Mouse (Mus musculus) kidney, postnatal 10 days (tissue): ENCODE results near the gene Filip1l.

ENCODE experiments used
- DNase-seq: peaks from one replicate; pipeline ENCODE4 v3.0.0; 2021; ENCODE audit warnings: mixed read lengths

Filip1l gene

GRCm38 (mm10) chr16:57437523-57438287 is 84.8 kb downstream of the Filip1l start:
- DNase-seq: no peak

DNA sequence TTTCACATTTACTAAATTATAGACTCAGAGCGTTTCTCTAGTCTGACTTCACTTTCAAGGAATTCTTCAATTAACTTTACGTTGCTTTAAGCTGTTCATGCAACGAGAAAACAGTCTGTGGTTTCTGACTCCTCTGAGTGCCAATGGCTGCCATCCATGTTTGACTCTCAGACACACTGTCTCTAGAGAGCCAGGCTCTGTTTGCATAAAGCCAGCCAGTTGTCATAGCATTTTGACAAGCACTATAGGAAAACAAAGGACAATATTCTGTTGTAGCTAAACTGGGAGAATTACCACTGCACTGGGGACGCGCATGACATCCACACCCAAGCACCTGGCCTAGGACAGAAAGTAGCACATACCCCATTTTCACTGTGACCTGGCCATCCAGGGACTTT is 85.4 kb downstream of the Filip1l start:
- DNase-seq: no peak

DNA sequence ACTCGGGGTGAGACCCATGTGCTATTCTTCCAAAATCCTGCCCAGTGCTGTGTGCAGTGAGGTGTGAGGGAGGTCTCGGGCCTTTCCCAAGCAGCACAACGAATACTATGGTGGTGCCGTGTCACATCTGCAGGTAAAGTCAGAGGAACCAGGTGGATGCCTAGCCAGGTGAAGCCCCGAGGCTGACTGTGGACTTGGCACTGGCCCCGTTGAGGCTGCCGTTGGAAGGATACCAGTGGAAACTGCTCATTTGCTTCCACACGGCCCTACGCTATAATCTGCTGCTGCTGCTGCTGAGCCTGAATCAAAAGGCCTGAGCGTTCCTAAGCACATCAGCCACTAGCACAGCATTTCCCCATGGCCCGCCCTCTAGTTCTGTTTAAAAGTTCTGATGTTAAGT is 86.3 kb downstream of the Filip1l start:
- no peak for DNase-seq

- DNase-seq: no peak
These were observed 88.0 kb downstream of the Filip1l start for GRCm38 (mm10) chr16:57440706-57441437.

- DNase-seq: no peak
These were observed 92.5 kb downstream of the Filip1l start for GRCm38 (mm10) chr16:57445096-57446094.

DNA sequence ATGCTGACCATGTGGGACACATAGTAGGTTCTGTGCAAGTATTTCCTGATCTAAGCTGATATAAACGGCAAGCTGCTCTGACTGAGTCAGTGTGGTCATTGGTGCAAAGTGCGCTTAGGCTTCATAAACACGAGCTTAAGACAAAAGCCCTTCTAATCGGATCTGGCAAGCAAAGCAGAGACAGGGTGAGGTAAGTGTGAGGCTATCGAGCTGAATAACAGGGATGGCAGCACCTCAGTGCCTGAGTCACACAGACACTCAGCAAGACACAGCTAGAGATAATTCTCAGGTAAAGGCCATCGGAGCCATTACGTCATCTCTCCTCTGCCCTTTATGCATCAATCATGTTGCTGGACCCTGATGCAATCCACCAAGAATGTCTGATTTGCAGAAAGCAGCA is 100.1 kb downstream of the Filip1l start:
- no peak for DNase-seq

GRCm38 (mm10) chr16:57454106-57454763 is 101.3 kb downstream of the Filip1l start:
- no peak for DNase-seq

- DNase-seq: no peak
These were observed 102.7 kb downstream of the Filip1l start for GRCm38 (mm10) chr16:57455573-57455972.

GRCm38 (mm10) chr16:57456003-57456402 is 103.1 kb downstream of the Filip1l start:
- no peak for DNase-seq

DNA sequence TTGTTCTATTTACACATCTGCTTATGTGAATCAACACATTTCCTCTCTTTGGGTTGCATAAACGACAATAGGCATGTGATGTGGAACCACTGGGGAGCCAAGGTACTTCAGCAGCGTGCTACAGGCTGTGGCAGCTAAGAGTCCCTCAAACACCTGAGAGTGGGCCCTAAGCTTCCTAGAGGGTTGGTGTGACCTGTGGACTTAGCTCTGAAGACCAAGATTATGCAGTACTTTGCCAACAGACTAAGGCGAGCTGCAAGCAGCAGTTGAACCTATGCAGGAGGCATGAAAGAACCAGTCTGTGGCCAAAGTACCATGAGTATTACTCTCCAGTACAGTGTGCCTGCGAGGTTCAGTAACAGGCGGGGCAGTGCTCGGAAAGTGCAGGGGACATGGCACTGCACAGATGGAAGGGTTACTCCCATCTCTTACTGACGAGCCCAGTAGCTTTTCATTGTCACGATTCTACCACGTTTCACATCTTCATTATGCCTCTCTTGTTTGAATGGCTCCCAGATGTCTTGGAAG is 112.6 kb downstream of the Filip1l start:
- no peak for DNase-seq

GRCm38 (mm10) chr16:57469301-57469700 is 116.4 kb downstream of the Filip1l start:
- no peak for DNase-seq

DNA sequence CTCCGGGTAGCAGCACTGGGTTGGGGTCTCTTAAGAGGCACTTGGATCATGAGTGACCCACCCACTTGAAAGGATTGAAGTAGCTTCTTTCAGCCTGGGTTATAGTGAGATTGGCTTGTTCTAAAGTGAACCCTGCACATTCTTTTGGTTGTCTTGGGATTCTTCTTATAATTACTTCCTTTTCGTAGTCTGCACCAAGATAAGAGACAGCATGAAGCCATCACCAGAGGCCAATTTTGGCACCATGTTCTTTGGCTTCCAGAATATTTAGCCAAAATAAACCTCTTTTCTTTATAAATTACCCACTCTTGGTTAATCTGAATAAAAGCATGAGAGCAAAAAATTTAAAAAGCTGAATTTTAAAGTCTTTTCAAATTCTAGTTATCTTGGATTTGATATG is 117.0 kb downstream of the Filip1l start:
- peak; percentile 27 for DNase-seq

- no peak for DNase-seq
These were observed 117.5 kb downstream of the Filip1l start for GRCm38 (mm10) chr16:57470286-57470830.

DNA sequence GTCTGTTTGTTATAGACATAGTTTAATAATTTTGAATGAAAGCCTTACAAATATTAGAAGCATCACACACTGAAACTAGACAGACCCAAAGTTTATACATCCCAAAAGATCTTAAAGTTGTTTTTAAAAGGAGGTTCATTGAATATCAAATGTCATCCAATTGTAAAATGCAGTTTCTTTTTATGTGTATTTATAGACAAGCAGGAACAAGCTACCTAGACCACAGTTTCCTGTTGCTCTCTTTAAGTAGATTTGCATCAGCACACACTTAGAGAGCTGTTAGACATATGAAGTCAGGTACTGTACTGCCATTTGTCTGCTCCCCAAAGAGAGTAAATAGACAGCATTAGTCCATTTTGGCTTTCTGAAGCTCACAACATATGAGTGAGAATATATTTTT is 118.2 kb downstream of the Filip1l start:
- no peak for DNase-seq

- DNase-seq: no peak
These were observed 120.7 kb downstream of the Filip1l start for GRCm38 (mm10) chr16:57473415-57474085.

DNA sequence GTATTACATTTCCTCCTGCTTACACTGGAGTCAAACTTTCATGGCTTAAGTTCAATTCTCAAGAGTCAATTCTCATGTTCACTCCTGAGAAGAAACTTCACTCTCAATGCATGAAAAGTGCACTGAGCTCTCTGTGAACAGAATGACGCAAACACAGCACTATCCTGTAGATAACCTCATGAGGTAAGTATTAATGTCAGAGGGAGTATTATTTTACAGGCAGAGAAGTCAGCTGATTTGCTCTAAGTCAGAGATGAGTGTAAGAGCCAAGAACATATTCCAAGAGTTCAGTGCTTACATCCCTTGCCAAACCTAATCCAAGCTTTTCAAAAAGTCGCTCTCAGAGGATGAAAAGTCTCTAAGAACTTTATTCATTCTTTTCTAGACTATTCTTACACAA is 125.6 kb downstream of the Filip1l start:
- DNase-seq: no peak

- DNase-seq: no peak
These were observed 126.9 kb downstream of the Filip1l start for GRCm38 (mm10) chr16:57479776-57480175.

- DNase-seq: no peak
These were observed 129.4 kb downstream of the Filip1l start for GRCm38 (mm10) chr16:57482264-57482663.

- no peak for DNase-seq
These were observed 130.0 kb downstream of the Filip1l start for GRCm38 (mm10) chr16:57482911-57483310.

DNA sequence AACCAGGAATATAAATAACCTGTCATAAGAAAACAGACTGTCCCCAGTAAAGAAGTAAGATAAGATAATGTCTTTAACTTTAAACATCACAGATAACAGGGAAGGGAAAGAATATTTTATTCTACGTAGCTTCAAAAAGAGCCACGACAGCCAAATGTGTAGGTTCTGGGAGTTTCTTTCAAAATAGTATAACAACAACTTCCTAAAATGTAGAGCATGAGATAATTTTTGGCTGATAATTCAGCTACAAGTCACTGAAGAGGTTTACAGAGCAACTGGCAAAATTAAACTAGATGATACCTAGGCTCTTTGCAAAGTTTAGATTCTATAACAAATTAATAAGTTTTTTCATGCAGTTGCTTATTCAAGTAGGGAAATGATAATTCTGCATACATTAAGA is 130.6 kb downstream of the Filip1l start:
- no peak for DNase-seq

GRCm38 (mm10) chr16:57484043-57484795 is 131.3 kb downstream of the Filip1l start:
- no peak for DNase-seq
